Mouse (Mus musculus): ENCODE measurements around the gene Rab3il1.

Gene Rab3il1

DNA sequence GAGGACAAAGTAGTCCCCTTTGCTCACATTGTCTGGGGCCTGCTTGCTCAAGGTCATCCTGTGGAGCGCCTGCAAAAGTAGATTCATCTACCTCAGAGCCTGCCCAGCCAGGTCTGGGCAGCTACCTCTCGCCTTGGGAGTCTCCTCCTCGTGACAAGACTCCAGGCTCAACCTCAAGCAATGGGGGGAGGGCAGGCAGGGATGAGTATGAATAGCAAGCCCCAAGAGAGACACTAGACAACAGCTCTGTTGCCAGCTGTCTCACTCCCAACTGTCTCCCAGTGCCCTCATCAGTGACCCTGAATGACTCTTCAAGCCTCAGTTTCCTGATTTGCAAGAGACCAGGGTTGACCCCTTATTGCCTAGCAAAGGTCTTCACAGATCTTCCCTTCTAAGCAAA lies 11.9 kb downstream of the Rab3il1 start:
- DNase-seq (ENCODE audit: low read depth, low spot score) = no peak

DNA sequence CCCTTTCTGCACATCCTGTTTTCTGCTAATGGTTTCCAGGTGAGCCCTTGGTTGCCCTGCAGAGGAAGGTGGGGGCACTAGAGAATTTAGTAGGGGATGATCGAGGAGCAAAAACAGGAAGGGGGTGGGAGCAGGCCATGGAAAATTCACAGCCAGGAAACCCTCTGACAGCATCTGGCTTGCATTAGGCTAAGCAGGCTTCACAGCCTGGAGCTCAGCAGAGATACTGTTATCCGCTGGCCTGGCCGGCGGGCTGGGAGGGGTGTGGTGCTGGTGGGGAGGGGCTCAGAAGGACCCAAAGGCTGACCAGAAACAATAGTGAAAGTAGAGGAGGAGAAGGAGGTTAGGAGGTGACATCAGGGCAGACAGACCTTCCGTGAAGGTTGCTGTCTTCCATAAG lies 12.4 kb downstream of the Rab3il1 start:
- no peak for DNase-seq (ENCODE audit: low read depth, low spot score)

DNA sequence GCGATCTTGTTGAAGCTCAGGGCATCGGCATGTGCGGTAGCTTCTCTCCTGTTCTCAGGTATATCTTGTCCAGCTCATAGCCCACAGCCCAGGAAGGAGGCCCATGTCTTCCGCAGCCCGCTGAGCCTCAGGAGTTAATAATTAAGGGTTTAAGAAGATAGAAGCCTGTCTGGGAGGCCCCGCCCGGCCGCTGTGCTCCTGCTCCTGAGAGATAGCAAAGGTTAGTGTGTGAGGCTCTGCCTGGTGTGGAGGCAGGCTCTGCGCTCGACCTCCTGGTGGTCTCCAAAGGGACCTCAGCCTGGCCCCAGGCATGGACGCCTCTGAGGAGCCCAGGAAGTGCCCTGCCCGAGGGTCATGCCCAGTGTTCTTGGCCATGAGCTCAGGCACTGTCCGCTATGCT lies 13.4 kb downstream of the Rab3il1 start:
- no peak for DNase-seq (ENCODE audit: low read depth, low spot score)

DNA sequence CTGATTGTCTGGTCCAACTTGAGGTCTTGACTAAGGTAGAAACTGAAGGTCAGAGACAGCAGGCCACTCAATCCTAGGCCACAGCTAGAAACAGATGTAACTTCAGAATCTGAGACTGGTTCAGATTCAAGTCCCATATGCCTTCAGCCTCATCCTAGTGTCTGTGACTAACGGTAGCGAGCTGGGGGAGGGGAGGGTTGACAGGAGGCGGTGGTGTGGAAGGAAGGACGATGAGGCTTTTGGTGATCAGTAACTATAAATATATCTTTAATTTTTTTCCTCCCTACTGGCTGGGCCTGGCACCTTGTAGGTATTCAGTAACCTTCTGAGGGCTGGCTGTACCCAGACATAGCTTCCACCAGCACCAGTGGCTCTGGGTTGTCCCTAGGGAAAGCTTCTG lies 14.0 kb downstream of the Rab3il1 start:
- DNase-seq (ENCODE audit: low read depth, low spot score) = no peak

DNA sequence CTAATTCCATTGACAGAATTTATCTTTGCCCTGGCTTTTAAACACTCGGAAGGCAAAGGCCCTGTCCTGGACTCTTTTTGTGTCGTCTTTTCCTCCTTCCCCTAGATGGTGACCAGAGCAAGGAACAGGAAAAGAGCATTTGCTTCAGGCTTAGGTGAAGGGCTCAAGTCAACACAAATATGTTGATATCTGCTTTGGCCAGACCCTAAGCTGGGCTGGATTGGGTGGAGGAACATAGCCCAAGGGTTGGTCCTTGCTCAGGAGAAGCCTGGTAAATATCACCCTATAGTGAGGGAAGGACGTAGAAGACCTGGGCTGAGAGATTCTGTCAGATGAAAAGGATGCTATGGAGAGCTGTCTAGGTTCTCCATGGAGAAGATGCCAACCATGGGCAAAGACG lies 14.7 kb downstream of the Rab3il1 start:
- DNase-seq (ENCODE audit: low read depth, low spot score) = no peak

DNA sequence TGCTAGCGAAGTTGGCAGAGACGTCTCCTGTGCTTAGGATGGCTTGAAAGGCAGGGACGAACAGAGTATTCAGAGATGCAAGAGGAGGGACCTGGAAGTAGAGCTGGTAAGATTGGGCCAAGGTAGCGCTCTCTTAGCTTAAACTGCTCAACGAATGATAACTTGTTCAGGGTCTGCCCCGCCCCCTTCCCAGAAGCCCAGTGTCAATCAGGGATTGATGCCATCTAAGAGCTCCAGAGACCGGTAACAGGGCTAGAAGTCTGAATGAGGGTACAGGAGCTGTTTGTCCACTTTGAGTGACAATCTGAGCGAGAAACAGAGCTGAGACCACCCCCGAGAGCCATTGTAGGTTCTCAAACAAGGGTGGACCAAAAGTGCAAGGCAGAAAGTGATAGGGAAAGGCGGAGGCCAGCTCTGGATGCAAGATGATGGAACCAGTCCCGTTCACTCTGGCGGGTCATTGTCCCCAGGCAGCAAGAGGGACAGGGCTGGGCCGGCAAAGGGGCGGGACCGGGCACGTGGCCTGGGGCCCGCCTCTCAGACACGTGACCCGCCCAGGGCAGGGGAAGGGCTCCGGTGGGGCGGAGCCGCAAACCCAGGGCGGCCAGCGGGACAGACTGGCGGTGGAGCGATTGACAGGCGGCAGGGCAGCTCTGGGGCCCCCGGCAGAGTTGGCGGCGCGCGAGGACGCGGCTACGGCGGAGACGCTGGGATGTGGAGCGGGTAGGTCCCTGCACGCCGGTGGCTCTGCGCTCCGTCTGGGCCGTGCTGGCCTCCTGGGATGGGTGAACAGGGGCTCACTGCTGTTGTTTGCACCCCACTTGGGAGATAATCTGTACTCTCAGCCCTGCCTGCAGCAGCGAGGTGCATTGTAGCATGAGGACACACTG lies 16.4 kb downstream of the Rab3il1 start:
- peak; percentile 73 for DNase-seq (ENCODE audit: low read depth, low spot score)

DNA sequence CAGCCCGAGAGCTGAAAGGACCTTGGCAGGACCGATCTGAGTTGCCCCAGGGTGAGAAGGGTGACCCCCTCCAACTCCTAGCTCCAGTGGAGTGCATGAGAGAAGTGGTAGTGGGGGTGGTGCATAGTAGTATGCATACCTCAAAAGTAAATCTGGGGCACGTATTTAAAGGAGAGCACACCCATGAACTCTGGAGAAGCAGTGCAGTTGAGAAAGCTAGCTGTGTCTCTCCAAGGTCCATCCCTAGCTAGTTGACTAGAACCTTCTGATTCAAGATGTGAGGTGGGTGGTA lies 17.0 kb downstream of the Rab3il1 start:
- no peak for DNase-seq (ENCODE audit: low read depth, low spot score)

DNA sequence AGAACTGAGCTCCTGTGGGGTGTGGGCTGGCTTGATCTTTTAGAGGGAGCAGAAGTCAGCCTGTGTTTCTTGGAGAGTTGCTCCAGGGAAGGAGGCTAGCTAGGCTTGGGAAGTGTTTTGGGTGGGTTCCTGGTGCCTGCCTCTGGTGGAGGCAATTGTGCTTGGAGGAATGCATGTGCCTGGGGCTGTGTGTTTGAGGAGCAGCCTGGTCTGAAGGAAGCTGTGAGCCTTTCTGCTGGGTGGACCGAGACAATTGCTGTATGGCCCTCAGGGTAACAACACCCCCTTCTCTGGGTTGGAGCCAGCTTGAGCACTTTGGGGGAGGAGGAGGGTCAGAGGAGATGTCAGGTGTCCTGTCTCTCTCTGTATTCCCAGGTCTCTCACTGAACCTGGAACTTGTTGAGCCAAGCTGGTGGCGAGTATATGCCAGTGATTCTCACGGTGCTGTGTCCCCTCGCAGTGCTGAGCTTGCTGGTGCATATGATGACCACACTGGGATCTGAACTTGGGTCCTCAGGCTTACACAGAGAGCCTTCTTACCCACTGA lies 17.8 kb downstream of the Rab3il1 start:
- DNase-seq (ENCODE audit: low read depth, low spot score) = no peak

DNA sequence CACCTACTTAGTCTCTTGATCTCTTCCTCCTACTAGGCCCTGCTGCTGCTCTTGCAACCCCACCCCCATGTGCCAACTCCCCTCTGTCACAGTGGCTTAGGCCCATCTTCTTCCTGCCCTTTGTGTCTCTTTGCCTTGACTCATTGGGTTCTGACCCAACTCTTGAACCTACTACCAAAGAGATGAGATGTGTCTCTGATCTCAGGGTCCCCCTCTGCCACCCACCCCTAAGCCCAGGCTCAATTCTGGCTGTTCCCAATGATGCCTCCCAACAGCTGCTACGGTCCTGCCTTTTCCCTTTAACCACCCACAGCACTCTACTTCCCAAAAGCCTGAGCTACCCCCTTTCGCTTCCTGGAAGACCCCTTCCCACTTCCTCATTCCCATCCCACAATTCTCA lies 20.5 kb downstream of the Rab3il1 start:
- DNase-seq (ENCODE audit: low read depth, low spot score) = no peak

DNA sequence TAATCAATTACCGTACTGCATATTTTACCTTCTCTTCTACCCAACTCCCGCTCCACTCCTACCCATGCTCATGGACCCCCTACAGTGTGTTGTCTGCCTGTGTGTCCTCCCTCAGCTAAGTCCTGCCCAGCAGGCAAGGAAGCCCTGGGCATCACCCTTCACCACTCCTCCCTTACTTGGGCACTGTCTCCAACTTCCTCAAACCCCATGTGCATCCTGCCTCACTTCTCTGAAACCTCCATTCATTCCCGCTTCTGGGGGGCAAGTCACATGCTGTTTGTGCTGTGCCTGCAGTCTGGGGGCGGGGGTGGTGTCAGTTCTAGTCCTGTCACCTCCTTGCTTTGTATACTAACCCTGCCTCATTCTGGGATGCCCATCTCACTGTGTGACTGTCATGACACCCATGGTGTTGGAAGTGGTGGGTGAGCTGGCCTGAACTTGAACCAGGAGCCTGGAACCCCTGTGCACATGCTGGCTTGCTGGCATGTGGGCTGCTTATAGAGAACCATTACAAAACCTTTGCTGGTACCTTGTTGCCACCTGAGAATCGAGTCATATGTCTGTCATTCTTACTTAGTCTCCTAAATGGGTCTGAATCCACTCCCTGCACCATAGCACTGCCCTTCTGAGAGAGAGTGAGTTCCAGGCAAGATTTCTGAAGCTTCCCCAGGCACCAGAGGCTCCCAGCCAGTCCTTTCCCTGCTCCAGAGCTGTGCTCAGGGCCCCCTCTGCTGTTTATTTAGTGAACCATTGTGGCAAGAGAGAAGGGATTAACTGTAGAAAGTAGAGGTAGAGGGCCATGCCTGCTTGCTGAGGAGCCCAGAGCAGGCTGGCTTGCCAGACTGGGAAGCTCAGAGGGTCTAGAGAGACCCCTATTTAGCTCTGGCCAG lies 21.2 kb downstream of the Rab3il1 start:
- peak; percentile 17 for DNase-seq (ENCODE audit: low read depth, low spot score)

DNA sequence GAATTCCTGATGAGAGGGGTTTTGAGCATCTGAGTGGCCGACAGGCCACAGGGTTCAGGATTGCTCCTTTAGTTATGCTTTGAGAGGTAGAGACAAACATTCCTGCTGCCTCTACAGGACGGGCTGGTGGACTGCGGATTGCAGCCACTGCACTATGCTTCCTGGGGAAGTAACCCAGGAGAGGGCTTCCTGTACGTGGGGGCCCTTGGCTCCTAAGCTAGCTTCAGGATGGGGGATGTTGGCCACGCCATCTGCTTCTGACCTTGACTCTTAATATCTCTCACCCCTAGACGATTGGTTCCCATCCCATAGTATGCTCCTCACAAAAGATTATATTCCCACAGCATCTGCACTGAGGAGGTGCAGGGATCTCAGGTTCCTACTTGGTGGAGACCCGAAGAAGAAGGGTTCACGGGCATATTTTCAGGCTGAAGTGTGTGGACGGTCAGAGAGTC lies 21.9 kb downstream of the Rab3il1 start:
- DNase-seq (ENCODE audit: low read depth, low spot score) = no peak

DNA sequence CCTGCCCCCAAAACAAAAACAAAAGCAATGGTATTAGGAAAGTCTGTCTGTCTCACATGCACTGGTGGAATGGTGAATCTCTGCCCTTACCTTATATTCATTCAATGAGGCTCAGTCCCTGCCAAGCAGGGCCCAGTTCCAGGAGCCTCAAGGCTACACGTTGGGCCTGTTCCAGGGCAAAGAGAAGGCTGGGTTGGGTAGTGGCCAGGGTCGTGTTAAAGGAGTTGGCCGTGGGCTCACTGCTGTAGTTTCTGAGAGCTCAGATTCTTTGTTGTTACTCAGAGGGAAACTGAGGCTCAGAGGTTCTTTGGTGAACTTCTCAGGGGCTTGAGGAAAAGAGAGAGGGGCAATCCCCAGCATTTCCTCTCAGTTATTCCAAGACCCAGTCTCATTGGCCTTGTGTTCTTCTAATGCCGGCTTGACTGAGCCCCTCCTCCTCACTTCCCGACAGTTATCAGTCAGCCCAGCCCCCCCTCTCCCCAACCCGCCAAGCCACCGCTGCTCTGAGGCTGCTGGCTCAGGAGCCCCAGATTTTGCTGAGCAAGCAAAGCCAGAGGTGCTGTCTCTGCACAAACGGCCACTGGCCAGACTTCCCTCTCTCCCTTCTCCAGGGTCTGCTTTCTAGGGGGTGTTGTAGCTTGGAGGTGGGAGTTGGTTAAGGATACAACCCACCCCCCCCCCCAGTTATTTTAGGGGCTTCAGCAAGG lies 23.9 kb downstream of the Rab3il1 start:
- no peak for DNase-seq (ENCODE audit: low read depth, low spot score)

DNA sequence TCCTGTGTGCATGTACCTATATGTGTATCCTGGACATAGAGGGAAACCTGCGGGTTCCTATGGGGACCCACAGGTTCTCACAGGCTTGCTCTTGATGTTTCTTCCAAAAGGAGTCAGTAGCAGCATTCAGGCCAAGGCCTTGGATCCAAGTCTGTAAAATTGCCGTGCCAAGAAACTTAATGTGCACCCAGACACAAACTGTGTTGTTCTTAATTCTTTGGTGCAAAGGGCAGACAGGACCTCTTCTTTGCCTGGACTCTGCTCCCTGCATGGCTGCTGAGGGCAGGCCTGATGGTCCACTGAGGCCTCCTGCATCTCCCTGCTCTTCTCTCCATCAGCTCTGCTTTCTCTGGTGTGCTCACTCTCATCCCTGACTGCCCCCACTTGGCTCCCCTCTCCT lies 28.3 kb downstream of the Rab3il1 start:
- no peak for DNase-seq (ENCODE audit: low read depth, low spot score)

DNA sequence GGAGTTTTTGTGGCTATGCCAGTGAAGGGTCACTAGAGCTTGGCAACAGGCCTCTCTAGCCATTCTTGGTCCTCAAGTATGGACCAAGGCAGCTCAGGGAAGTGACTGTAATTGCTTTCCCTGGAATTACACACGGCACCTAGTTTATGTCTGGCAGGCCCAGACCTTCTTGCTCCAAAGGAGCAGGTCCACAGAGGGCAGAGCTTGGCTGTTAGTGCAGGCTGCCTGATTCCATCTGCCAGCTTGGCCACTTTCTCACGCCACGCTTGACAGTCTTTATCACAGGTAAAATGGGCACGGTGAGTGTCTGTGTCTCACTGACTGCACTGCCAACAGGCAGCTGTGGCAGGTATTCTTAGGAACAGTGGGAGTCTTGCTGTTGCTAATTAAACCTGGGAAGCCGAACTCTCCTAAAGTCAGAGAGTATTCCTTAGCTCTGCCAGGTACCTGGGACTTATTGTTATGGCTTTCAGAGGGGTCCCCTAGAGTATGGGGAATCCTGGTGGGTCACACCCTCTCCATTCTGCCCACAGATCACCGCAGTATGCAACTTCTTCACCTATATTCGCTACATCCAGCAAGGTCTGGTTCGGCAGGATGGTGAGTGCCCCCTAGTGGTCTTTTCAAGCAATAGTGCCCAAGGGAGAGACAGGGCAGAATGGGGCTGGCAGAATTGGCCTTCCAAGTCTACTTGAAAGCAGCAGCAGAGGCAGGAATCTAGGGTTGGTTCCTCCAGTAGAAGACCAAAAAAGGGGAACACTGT lies 31.9 kb downstream of the Rab3il1 start:
- DNase-seq (ENCODE audit: low read depth, low spot score) = peak; percentile 69

DNA sequence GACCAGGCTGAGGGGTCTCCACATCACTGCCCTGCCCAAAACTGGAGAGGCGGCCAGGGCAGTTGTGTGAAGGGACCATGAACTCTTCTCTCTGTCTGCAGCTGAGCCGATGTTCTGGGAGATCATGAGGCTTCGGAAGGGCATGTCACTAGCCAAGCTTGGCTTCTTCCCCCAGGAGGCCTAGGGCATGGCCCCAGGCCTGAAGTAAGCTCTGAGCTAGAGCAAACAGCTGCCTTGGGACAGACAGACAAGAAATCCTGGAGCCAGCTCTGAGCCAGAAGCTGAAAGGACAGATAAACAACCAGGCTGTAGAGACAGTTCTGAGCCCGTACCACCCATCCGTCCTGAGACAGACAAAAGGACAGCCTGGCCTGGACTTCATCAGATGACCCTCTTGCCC lies 32.9 kb downstream of the Rab3il1 start:
- no peak for DNase-seq (ENCODE audit: low read depth, low spot score)

DNA sequence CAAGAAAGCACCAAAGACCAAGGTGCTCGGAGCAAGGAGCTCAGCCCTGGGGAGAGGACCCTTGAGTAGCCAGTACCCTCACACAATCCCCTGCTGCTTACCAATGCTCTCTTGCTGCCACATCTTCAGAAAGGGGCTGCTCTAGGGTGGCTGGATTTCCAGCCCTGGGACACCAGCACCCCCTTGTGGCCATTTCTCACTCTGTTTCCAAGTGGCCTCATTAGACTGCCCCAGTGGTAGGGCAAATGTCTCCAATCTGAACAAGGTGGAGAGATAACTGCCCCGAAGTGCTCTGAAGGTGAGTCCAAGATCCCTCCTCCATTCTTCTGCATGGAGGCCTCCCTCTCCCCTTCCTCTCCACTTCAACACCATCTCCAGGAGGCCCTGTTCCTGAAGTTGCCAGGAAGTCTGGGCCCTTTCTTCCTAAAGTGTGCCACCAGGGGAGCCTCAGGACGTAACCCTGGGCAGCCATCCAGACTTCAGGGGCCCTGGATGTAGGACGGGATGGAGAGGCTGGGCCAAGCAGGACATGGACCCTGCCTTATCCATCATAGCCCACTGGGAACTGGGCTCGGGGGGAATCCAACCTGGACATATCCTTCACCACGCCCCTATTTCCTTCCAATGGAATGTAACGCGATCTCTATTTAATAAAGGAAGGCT lies 33.4 kb downstream of the Rab3il1 start:
- DNase-seq (ENCODE audit: low read depth, low spot score) = peak; percentile 78

DNA sequence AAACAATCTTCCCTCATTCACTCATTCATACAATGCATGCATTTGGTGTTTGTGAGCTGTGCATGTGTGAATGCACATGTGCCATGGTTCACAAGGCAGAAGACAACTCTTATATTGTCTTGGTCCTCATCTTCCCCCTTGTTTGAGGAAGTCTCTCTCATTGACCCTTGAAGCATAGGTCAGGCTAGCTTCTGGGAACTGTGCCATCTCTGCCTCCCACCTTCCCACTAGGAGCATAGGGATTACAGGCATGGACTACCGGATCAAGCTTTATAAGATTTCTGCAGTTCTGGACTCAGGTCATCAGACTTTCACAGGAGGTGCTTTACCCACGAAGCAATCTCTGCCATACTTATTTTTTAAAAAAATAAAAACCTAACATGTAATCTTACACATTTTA lies 36.1 kb downstream of the Rab3il1 start:
- DNase-seq (ENCODE audit: low read depth, low spot score) = no peak

DNA sequence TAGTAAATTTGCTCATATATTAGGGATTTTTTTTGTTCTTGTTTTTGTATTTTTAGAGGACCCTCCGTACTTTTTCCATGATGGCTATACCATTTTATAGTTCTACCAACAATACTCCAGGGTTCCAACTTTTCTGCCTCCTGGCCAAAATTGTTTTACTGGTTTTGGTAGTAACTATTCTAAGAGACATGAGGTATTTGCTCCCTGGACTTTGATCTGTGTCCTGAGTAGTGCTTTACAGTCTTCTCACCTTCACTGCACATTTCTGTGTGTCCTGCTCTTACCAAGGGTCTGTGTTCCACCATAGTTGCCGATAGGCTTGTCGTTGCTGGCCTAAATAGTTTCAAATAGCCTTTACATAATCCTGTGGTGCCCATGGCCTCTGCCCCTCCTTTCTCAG lies 36.9 kb downstream of the Rab3il1 start:
- no peak for DNase-seq (ENCODE audit: low read depth, low spot score)

DNA sequence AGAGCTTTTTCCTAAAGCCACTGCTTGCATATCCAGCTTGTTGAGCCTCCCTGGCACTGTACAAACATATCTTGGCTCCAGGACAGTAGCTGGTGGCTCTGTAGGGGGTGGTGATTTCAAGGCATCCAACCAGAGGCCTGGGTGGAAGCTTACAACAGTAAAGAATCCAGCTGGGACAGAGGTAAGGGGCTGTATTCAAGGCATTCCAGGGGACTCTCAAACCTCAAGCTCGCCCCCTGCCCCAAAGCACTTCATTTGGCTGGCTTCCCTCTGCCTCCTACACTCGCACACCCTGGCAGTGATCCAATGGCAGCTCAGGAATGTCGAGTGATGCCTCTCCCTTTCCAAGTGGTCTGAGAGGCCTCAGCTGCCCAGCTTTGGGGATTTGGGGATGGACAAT lies 37.4 kb downstream of the Rab3il1 start:
- DNase-seq (ENCODE audit: low read depth, low spot score) = no peak

DNA sequence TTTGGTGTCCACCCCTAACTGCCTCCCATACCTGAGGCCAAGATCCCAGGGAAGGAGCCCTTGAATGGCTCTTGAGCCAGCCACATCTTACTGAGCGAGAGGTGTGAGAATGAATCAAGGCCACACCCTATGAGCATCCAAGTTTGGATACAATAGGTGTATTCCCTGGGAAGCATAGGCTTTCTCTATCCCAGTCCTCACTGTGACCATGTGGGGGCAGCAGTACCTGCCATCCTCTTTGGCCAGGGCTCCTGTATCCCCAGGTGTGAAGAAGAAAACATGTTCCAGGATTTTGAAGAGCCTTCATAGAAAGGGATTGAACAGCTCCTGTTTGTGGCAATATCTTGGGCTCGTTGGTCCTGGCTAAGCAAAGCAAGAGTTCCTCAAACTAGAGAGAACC lies 38.1 kb downstream of the Rab3il1 start:
- DNase-seq (ENCODE audit: low read depth, low spot score) = no peak

Data from A20 (cell line).